Mouse (Mus musculus) left cerebral cortex, adult 18-20 months (tissue): ENCODE data around the gene Dars. TPM values are rescaled to one million over a fixed set of nuclear protein-coding genes. Genes with fewer than 3 reads are reported as not detected.
"Not testable (repeated sequence)": the region's sequence is repeated elsewhere in the genome, so short reads cannot be mapped to it uniquely, and the experiment has no call there.

Experiments used
- DNase-seq, 2 experiments: peaks; one replicate each; pipeline ENCODE4 v3.0.0; 2021 to 2022; ENCODE audit warnings: low spot score in 2 of 2, mixed read lengths in 1 of 2
- total RNA-seq, 2 experiments: library from RNA; stranded (reverse); gene quantifications; 2 replicates each; pipeline ENCODE4 v1.2.3; 2021

Gene Dars
- total RNA-seq, 2 experiments from 2014 or later = 52.3 to 56.0 TPM

GRCm38 (mm10) chr1:128358276-128358675 lies 58.9 kb downstream of the Dars start:
- DNase-seq = no peak

DNA sequence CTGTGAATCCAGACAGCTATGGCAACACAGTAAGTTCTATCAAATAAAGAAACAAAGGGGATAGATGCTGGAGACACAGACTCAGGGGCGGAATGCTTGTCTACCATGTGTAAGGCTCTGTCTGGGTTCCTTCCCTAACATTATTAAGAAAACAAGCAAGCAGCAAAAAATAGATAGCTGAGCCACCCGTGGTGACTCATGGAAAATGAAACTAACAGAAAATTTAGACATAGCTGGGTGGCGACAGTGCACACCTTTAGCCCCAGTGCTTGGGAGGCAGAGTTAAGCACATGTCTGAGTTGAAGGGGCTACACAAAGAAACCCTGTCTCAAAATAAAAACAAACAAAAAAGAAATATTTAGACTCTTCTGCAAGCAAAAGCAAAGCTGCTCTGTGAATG lies 59.7 kb downstream of the Dars start:
- DNase-seq = no peak

DNA sequence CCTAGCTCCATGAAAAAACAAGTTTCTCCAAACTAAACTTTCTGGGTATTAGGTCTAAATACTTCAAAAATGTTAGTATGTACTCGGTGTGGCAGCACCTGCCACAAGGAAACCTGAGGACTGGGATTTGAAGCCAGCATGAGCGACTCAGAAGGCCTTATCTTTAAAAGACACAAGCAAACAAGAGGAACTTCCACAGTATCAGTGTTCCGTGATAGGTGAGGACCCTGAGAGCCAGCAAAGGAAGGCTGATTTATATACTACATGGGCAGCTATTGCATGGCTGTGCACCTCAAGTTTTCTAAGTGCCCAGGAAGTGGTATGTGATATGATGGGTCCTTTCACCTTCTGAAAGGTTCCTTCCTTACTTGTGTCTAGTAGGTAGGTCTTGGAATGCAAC lies 64.1 kb downstream of the Dars start:
- DNase-seq = no peak

DNA sequence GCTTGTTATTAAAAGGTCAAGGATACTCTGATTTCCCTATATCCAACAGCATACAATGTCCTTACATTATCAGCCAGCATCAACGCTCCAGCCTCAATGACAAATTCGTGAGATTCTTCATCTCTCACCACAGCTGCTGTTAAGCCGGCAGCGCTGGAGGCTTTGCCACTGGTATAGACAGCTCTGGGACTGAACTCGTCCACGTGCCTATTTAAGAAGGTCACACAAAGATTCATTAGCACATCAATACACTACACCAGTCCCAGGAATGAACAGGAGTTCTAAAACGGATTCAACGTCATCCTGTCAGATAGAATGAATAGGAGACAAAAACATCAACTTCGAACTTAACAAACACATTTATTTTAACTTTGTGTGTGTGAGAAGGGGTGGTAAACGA lies 72.9 kb downstream of the Dars start:
- no peak for DNase-seq

DNA sequence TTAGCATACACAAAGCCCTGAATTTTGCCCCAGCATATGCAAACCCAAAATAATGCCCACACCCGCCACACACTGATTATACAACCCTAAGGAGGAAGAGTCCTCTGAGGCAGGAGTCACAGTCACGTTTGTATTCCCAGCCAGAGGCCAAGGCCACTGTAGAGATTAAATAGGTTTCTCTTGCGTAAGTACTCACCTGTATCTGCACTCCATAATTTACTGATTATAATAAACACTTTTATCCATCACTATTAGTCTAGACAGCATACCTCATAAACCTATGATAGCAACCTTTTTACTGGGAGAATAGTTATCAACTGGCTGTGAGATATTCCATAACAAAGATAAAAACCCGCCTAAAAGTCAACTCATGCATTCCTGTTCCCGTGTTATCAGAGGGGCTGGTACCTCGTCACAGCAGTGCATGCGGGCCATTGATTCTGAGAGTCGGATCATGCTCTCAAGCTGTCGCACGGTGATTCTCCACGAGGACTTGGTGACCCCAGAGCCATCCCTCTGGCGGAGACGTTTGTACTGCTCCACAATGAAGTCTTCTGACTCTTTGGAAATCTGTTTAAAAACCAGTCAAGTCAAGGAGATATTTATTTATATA lies 79.4 kb downstream of the Dars start:
- DNase-seq = no peak

DNA sequence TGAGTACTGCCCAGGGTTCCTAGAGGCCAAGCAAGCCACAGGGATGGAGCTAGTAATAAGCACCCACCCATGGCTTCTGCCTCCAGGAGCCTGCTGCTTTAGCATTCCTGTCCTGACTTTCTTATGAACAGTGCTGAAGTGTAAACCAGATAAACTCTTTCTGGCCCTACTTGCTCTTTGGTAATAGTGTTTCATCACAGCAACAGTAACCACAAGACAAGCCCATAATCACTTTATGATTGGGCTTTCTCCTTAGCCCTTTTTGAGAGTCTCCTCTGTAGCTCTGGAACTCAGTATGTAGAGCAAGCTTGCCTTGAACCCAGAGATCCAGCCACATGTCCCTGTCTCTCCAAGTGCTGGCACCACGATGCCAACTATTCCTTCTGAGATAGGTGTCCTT lies 86.9 kb downstream of the Dars start:
- no peak for DNase-seq

GRCm38 (mm10) chr1:128328218-128328617 lies 89.0 kb downstream of the Dars start, which contains the start of gene Lct:
Gene Lct, minus strand, starts transcription at chr1:128328318.
- DNase-seq = no peak

- no peak for DNase-seq
Measured at GRCm38 (mm10) chr1:128327165-128327564, 90.0 kb downstream of the Dars start.

- no peak for DNase-seq
Measured at GRCm38 (mm10) chr1:128324776-128325175, 92.4 kb downstream of the Dars start.

GRCm38 (mm10) chr1:128323026-128323643 lies 94.0 kb downstream of the Dars start:
- DNase-seq = no peak

- DNase-seq = not testable (repeated sequence)
Measured at GRCm38 (mm10) chr1:128319266-128319665, 97.9 kb downstream of the Dars start.

DNA sequence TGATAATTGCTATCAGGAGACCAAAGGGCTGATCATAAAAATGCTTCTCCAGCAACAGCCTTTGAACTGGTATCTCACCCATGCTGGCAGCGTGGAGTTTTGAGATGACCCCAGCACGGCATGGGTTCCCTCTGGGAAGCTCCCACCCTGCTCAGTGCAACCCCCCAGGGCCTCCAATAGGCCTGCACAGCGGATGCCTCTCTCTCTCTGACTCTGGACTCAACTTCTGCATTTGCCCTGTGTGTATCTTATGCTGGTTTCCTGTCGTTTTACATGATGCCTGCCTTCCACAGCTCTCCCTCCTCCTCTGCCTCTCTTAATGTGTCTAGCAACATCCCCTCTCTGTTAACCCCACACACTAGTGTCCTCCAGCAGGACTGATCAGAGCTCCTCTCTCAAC lies 102.5 kb downstream of the Dars start:
- DNase-seq = no peak

Other genes starting within 250 kb of the Dars start
- gene Ubxn4, start 173.4 kb downstream of the Dars start, total RNA-seq = 10 to 100 TPM; 47.0 to 47.9 TPM
- gene Lct, start 89.0 kb downstream of the Dars start, total RNA-seq = 1 to 10 TPM; 1.2 to 1.3 TPM
- 1 to 10 TPM; 5.4 to 6.7 TPM for gene Mcm6, start 57.7 kb downstream of the Dars start, total RNA-seq
- gene Cxcr4, start 174.9 kb upstream of the Dars start, total RNA-seq = 1 to 10 TPM; 1.5 to 1.7 TPM